Mouse (Mus musculus) frontal cortex, adult 2 months (tissue): Measurements from ENCODE around the gene Lrrc25. TPM values are rescaled to one million over a fixed set of nuclear protein-coding genes. Genes with fewer than 3 reads are reported as not detected.

Experiments used
- DNase-seq, 2 experiments: peaks; one replicate each; pipeline ENCODE4 v3.0.0; 2022; ENCODE audit warnings: low spot score in 1 of 2; ENCODE audit errors: extremely low spot score in 1 of 2
- polyA plus RNA-seq: library from polyadenylated mRNA; depleted of rRNA; stranded (reverse); fragments of >200 nt; gene quantifications from 2 replicates; pipeline ENCODE4 v1.2.3, GENCODE M21; 2012

The Lrrc25 gene
- polyA plus RNA-seq, 1 experiment, result 0.86 TPM

- DNase-seq, result no peak
These were observed 30.4 kb downstream of the Lrrc25 start for GRCm38 (mm10) chr8:70646369-70646768.

GRCm38 (mm10) chr8:70646775-70647174, 30.8 kb downstream of the Lrrc25 start:
- DNase-seq, result no peak

GRCm38 (mm10) chr8:70647343-70648163, 31.6 kb downstream of the Lrrc25 start:
- no peak for DNase-seq

- no peak for DNase-seq
These were observed 32.1 kb downstream of the Lrrc25 start for GRCm38 (mm10) chr8:70648164-70648442.

DNA sequence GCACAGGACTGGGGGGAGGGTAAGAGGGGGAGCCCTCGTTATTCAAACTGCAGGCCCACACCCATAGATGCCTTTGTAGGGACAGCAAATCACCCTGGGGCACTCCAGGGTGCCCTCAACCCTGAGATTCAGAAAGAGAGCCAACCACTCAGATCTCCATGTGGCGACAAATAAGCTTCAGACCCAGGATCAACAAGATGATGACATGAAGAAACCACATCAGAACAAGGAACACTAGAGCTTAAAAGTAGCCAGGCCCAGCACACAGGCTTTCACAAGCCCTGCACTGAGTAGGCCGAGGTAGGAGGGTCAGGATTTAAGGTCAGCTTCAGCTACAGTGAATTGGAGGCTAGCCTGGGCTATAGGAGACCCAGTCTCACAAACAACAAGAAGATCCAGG, 33.0 kb downstream of the Lrrc25 start:
- no peak for DNase-seq

DNA sequence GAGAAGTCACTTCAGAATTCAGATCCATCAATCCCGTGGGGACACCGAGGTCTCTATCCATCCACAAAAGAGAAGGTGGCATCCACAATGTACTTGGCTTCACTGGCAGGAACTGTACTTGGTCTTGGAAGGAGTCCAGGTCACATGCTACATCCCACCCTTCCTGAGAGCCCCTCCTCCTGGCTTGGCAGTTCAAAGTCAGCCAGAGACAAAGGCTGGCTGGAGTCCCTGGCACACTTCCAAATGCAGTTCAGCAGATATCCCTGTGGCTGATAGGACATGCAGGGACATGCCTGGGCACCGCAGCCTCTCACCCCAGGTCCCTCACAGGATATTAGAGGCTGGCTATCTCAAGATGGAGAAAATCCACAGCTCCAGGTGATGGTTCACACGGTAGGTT, 33.4 kb downstream of the Lrrc25 start:
- DNase-seq, result peak in 1 of 2 experiments; percentile 35

DNA sequence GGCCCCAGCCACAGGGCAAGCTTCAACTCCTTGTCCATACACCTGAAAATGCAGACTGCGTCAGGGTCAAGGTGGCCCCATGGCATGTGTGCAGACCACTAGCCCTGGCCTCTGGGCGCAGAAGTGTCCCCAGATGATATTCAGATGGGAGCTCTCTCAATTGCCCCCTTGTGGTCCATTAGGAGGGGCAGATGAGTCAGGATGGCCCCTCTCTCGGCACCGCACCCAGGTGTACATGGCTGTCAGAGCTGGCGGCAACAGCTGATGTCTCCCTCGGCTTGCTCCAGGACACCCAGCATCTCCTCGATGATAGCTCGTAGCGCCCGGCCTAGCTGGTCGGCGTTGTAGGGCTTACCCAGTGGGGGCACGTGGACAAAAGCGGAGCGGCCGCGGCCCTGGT, 34.4 kb downstream of the Lrrc25 start:
- DNase-seq, result no peak

GRCm38 (mm10) chr8:70653226-70653625, 37.3 kb downstream of the Lrrc25 start:
- peak in 1 of 2 experiments; percentile 48 for DNase-seq

DNA sequence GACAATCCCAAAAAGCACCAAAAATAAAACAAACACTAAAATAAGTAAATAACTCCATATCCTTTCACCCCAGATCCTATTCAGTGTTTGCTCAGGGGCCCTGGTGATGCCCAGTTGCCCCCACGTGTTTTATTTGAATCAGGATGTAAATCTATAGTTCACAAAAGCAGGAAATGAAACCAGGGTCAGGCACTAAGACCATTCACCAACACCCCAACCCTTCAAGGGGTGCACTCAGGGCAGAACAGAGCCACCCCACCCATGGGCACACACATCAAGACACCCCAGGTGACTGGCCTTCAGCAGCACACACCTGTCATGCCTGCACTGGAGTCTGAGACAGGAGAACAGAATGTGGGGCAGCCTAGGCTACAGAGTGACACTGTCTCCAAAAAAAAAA, 38.2 kb downstream of the Lrrc25 start:
- DNase-seq, result no peak

DNA sequence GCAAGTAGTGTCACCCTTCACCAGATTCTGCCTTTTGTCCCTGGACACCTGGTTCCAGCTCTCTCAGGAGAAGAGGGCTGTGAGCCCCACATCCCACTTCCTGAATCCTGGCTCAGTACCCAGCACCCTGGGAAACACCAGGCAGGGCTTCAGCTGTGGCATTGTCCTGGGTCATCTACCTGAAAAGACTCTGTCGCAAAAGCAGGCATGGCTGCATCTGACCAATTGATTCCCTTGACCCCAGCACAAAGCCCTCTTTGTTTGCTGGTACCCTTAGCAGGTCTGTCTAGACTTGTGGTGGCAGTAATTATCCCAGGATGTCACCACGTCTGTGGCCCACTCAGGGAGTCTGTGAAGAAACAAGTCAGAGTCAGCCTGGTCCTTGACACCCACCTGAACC, 39.5 kb downstream of the Lrrc25 start:
- DNase-seq, result no peak

DNA sequence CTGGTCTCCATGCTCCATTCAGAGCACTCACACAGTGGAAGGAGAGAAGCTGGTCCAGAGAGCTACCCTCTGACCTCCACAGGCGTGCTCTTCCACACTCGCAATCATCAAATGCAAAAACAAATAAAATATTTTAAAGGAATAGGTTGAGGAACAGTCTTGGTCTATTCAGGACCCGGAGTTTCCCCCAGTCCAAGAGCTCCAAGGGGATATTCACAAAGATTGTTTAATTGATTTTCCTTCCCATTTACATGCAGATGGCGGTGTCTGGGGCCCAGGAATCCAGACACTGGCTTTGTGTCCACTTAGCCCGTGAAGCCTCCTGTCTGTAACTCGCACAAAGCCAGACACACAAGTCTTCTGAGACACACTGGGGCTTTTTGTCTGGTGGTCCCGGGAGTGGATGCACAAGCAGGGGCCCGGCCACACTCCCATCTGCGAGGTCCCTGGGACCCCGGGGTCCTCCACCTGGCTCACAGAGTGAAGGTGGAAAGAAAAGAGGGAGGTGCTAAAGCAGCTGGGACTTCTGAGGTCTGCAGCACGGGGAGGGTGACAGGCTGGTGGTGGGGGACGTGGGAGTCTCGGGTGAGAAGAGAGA, 40.3 kb downstream of the Lrrc25 start:
- DNase-seq, result no peak

DNA sequence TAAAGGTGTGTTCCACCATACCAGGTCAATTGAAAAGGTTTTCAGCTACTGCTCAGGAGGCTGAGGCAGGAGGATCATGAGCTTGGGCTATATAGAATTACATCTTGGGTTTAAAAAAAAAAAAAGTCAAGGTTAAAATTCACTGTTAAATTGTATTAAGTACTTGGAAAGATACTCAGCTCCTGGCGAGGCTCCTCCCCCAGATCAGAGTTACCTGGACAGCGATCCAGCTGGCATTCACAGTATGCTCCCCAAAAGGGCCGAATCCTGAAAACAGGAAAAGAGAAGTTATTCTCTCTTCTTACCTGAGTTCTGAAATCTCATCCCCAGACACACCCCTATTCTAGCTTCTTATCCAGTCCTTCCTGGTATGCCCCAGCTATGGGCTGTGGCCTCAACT, 41.3 kb downstream of the Lrrc25 start:
- no peak for DNase-seq

- DNase-seq, result no peak
These were observed 41.8 kb downstream of the Lrrc25 start for GRCm38 (mm10) chr8:70657739-70658138.

GRCm38 (mm10) chr8:70658897-70659603, 43.1 kb downstream of the Lrrc25 start:
- DNase-seq, result no peak

DNA sequence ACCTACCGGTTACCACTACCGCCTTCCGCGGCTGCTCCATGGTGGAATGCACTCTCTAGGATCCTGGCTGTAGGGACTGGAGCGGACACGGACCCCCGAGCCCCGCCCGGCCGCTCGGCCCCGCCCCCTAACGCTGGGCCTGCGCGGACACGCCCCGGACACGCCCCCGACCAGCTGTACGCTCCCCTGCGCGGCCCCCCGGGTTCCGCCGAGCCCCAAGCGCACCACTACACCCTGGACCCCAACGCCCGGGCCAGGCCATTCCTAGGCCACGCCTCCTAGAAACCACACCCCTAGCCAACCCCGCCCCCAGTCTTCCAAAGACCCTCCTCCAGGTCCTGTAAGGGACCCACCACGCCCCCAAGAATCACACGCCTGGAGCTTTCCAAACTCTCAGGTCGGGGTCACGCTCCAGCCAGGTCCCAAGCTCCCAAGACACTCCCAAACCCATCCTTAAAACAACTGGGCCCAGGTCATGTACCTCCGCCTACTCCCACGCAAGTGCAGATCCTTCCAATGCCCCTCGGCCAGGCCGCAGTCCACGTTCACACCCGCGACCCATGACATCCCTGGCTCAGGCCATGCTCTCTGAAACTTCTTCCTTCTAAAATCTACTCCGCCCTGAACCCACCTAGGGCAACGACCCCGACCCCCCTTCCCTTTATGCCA, 43.8 kb downstream of the Lrrc25 start:
- peak in 1 of 2 experiments; percentile 73 for DNase-seq

DNA sequence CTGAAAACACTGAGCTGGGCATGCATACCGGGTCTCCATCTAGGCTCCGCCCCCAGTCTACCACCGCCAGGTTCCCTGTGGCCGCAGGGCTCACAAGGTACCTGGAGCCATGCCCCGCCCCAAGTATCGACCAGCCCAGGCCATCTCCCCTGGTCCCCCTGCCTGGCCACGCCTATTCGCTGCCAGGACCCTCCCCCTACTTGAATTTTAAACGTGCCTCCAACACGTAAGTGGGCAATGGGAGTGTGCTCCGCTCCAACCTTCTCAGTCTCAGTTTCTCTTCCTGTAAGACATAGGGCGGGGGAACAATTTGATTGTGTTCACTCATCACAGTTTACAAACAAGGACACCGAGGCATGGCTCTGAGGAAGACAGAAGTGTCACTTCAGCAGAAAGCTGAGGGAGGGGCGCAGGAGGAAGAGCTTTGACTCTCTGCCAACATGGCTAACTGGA, 44.3 kb downstream of the Lrrc25 start, which contains the start of gene Pgpep1:
TSS of gene Pgpep1 (minus strand) at position 116 of the 453 bp plus-strand sequence.
- DNase-seq, result no peak

DNA sequence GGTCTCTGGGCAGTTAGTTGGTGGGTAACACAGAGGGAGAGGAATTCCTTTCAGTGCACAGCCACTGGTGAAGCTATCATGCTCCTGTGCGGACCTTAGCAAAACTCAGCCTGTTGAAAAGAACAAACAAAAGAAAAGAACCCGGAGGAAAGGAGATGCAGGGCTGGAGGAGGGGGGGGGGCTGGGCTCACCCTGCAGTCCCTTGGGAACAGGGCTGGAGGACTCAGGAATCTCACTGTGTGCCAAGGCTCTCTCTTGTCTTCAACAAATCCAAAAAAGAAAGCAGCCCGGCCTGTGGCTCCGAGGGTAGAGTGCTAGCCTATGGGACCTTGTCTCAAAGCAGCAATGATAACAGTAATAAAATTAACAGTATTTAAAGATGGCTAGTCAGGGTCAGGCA, 47.7 kb downstream of the Lrrc25 start:
- no peak for DNase-seq

DNA sequence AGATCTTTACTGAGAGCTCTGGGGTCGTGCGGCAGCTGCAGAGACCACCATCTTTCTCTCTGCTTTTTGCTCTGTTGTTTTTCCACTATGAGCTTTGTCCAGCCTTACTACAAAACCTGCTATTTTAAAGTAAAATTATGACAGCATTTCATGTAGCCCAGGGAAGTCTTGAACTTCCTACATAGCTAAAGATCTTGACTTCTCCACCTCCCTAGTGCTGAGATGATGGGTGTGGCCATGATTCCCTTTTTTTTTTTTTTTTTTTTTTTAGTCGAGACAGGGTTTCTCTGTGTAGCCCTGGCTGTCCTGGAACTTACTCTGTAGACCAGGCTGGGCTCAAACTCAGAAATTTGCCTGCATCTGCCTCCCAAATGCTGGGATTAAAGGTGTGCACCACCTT, 48.7 kb downstream of the Lrrc25 start:
- DNase-seq, result no peak

DNA sequence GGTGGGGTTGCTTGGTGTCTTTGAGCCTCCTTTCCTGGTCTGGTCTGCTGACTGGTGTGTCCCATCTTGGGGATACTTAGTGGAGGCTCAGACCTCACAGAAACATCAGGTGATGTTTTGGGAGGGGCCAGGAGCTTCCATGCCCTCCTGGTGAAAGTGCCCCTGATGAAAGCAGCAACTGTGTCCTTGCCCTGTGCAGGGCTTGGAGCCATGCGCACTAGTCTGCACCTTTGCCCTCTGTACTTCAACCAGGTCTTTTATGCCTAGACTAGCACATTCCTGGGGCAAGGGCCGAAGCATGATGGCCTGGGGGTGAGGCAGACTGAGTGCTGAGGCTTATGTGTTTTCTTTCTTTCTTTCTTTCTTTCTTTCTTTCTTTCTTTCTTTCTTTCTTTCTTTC, 49.6 kb downstream of the Lrrc25 start:
- no peak for DNase-seq

DNA sequence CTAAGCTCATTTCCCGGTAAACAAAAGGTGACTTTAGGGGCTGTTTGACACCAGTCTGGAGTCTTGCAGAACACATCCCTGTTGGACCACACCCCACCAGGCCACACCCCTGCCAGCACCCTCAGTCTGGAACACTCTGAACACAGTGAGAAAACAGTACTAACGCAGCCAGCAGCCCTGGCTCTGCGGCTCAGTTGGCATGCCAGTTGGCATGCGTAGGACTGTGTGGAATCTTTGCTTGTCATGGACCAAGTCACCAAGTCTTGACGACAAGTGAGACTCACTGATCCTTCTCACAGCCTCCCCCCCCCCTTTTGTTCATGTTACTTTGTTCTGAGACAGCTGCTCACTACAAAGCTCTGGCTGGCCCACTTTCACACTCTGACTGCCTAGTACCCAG, 51.1 kb downstream of the Lrrc25 start:
- peak in 1 of 2 experiments; percentile 58 for DNase-seq
